Mouse (Mus musculus) G1E (cell line): ENCODE results near the gene Cfap299. TPM values are rescaled to one million over a fixed set of nuclear protein-coding genes. Genes with fewer than 3 reads are reported as not detected.

Source experiments
- ATAC-seq: 2 replicates; pipeline ENCODE4 v1.8.0; 2016; ENCODE audit warnings: mild to moderate bottlenecking; ENCODE audit not compliant: insufficient number of reproducible peaks, poor library complexity, low FRiP score, severe bottlenecking; ENCODE audit errors: extremely low read depth
- DNase-seq: peaks from one replicate; pipeline ENCODE4 v3.0.0; 2012; ENCODE audit warnings: low spot score
- H3K27me3 ChIP-seq: 2 replicates; pipeline ENCODE4 v1.6.1; 2012; ENCODE audit warnings: mild to moderate bottlenecking, low read length, inconsistent platforms; ENCODE audit not compliant: insufficient read depth
- H3K36me3 ChIP-seq: replicated peaks from 2 replicates; pipeline ENCODE3; 2012; ENCODE audit warnings: mild to moderate bottlenecking, inconsistent platforms
- H3K4me1 ChIP-seq: 2 replicates; pipeline ENCODE4 v1.6.1; 2012; ENCODE audit warnings: low read depth, low read length, inconsistent platforms, mixed read lengths; ENCODE audit not compliant: insufficient read depth
- H3K4me3 ChIP-seq: 2 replicates; pipeline ENCODE4 v1.5.1; 2012; ENCODE audit warnings: low read depth, mild to moderate bottlenecking, inconsistent platforms, low read length, moderate library complexity, mixed read lengths
- H3K9me3 ChIP-seq: replicated peaks from 2 replicates; pipeline ENCODE4 v1.6.1; 2012; ENCODE audit warnings: inconsistent platforms
- CTCF ChIP-seq: IDR thresholded peaks from 2 replicates; pipeline ENCODE4 v1.5.1; 2012; ENCODE audit warnings: low read depth, low read length, inconsistent platforms, mixed read lengths
- GATA1 ChIP-seq: IDR thresholded peaks from 2 replicates; pipeline ENCODE4 v1.6.1; 2012; ENCODE audit warnings: borderline replicate concordance, low read length, inconsistent platforms, mixed read lengths
- GATA2 ChIP-seq: IDR thresholded peaks from 2 replicates; pipeline ENCODE4 v1.6.1; 2012; ENCODE audit warnings: low read depth, low read length, inconsistent platforms, borderline replicate concordance
- POLR2AphosphoS5 ChIP-seq: IDR thresholded peaks from 2 replicates; pipeline ENCODE4 v1.6.1; 2012; ENCODE audit warnings: low read depth, low read length, inconsistent platforms; ENCODE audit not compliant: insufficient replicate concordance
- TAL1 ChIP-seq: conservative IDR thresholded peaks from 2 replicates; pipeline ENCODE4 v1.6.1; 2012; ENCODE audit warnings: low read depth, low read length, inconsistent platforms, mixed read lengths
- polyA plus RNA-seq: library from polyadenylated mRNA; stranded (reverse); fragments of >175 nt; gene quantifications from 2 replicates; pipeline ENCODE4 v1.2.3, GENCODE M21; 2012
- total RNA-seq, 2 experiments: library from RNA; stranded (forward) in 1 of 2; stranded (reverse) in 1 of 2; fragments of 200-1000 nt in 1 of 2; fragments of >200 nt in 1 of 2; fragmentation: Nextera tagmentation in 1 of 2; gene quantifications; 2 replicates each; pipeline ENCODE4 v1.2.3; 2014 to 2017

Gene Cfap299
- total RNA-seq (2014; fragmentation: Nextera tagmentation): not detected in 2 replicates
- not detected in 2 replicates for total RNA-seq (2017)
- polyA plus RNA-seq: not detected in 2 replicates

DNA sequence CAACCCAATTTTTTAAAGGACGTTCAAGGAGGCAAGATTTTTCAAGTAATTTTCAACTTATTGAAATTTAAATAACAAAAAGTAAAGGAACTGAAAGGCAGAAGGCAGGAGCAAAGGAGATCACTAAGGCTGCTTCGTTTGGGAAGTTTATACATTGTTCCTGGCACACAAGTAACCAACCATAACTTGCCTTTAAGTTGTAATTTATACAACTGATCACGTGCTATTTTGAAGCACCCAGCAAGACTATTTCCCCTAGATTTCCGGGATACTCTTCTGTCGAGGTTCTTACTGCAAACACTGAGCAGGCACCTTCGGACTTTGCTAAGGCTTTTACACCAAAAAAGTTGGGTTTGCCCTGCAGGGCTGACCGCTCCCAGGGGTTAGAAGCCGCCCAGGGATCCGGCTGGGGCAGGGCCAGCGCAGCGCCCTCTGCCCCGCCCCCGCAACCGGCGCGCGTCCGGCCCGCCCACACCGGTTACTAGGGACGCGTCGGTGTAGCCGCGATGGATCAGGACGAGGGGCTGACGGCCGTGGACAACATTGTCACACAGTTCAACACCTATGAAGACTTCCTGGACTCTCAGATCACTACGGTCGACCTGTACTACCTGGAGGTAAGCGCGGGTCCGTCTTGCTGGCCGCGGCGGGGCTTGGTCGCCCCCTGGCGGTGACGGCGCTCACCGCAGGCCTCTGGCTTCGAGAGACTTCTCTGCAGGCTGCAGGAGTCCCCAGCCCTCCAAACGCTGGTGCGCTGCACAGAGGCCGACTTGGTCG, at the start of gene Cfap299:
Gene Cfap299 (plus strand): TSS at position 457 of the 777 bp plus-strand sequence.
- TF ChIP-seq GATA2: no peak
- no peak for TF ChIP-seq POLR2AphosphoS5
- TF ChIP-seq GATA1: no peak
- no peak for TF ChIP-seq CTCF
- no peak for TF ChIP-seq TAL1
- Histone ChIP-seq H3K4me3 (no peak within 1 kb of the TSS; the same call in 1 of the 2 replicates), H3K9me3 (peaks cover 19% of the 10 kb centered on the region), H3K4me1 (no peaks in the 10 kb centered on the region), H3K27me3 (no peaks in the 10 kb centered on the region), H3K36me3 (no peaks in the 10 kb centered on the region)
- ATAC-seq: no peak
- DNase-seq: no peak

DNA sequence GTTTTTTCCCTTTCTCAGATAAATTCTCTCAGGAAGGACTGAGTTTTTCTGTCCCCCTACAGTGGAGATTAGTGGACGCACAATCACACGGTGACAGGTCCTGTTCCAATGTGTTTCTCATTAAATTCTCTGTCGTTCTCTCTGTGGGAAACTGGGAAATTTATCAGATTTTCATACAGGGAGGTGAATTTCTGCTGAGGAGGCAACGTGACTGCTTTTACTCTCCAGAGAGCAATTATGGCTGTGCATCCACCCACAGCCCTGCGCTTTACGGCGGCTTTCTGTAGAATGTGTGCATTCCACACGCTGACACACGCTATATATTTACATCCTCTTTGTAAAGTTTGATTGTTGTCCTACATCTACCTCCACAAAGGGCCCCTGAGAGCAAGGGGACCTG, 47.1 kb upstream of the Cfap299 start:
- H3K9me3 ChIP-seq: peaks cover 35% of the 10 kb centered on the region
- ATAC-seq: no peak
- H3K27me3 ChIP-seq: no peaks in the 10 kb centered on the region
- TF ChIP-seq GATA1 (no peak), CTCF (no peak), TAL1 (no peak), POLR2AphosphoS5 (no peak), GATA2 (no peak)
- DNase-seq: no peak
- no peaks in the 10 kb centered on the region for H3K4me1 ChIP-seq
- H3K36me3 ChIP-seq: no peaks in the 10 kb centered on the region
- no peak overlapping the region for H3K4me3 ChIP-seq

DNA sequence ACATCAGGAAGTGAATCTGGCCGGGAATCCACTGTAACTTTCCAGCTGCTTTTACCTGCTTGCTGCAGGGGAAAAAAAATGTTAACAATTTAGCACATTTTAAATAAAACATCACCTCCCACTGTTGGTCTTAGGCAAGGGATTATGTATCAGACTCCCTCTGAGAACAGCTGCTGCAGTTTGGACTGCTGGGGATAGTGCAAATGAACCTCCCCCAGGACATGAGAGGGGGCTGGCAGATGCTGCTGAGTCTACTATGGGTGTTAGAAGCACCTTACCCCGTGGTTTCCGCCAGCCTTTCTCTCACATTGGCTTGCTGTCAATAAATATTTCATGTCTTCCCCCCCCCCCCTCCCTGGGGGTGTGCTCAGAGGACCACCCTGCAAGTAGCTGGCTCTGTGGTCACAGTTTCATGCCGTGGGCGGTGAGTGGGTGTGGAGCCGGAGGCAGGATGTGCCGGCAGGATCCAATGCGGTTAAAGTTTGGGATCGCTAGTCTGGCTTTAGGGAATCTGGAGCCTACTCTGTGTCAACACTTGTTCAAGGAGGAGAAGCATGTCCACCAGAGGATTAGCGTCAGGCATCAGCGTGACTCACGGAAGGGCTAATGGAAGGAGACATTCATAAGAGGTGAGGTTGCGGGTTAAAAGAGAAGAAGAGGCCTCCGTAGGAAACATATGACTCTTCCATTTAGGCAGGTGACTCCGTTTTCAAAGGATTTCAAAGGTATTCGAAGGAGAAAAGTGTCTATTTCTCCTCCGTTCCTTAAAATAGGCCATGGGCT, 45.2 kb upstream of the Cfap299 start:
- no peaks in the 10 kb centered on the region for H3K27me3 ChIP-seq
- no peak for TF ChIP-seq TAL1
- no peak for TF ChIP-seq POLR2AphosphoS5
- TF ChIP-seq CTCF: no peak
- TF ChIP-seq GATA2: no peak
- no peak for TF ChIP-seq GATA1
- H3K4me1 ChIP-seq: no peaks in the 10 kb centered on the region
- DNase-seq: no peak
- H3K36me3 ChIP-seq: no peaks in the 10 kb centered on the region
- H3K4me3 ChIP-seq: no peak overlapping the region
- ATAC-seq: no peak
- peaks cover 36% of the 10 kb centered on the region for H3K9me3 ChIP-seq

DNA sequence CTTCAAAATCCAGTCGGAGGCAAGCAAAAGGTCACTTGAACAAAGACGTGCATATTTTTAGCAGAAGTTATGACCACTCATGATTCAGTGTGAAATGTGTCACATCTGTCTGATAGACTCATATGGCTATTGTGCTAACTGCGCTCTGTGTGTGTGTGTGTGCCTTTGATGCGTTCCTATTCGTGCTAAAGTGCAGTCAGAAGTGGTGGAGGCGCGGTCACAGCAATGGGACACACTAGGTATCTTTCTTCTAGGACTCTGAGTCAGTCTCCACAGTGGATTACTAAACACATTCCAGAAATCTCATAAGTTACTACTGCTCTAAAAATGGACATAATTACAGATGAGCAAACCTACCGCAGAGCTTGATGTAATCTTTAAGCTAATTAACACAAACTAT, 38.5 kb upstream of the Cfap299 start:
- no peaks in the 10 kb centered on the region for H3K27me3 ChIP-seq
- no peaks in the 10 kb centered on the region for H3K4me1 ChIP-seq
- ATAC-seq (no peak), DNase-seq (no peak)
- peaks cover 33% of the 10 kb centered on the region for H3K9me3 ChIP-seq
- no peaks in the 10 kb centered on the region for H3K36me3 ChIP-seq
- no peak for TF ChIP-seq POLR2AphosphoS5
- TF ChIP-seq GATA1: no peak
- TF ChIP-seq CTCF: no peak
- no peak for TF ChIP-seq GATA2
- no peak for TF ChIP-seq TAL1
- no peak overlapping the region for H3K4me3 ChIP-seq

DNA sequence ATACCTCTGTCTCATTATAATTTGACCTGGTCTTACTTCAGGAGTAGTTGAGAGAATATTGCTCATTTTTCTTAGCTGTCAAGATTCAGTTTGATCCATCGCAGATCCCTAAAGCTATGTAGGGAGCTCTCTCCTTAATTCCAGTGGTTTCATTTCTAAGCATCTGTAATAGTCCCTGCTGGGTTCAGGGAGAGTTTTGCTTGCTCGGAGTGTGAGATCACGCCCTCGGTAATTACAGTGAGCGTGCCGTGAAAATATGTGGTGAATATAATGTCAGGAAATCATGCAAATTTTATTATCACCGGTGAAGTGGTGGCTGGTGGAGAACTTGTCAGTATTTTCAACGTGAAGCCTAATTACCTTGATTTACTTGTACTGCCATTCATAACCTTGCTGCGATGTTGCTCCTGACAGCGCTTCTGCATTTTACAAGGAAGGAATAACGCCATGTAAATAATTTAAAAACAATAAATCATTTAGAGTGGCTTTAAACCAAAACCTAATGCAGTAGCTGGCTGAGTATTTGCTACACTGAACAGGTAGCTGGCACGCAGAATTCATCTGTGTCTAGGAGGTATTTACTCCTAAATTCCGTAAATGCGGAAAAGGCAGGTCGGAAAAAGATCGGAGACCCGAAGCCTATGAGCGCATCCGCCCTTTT, 36.6 kb upstream of the Cfap299 start:
- H3K9me3 ChIP-seq: peaks cover 32% of the 10 kb centered on the region
- DNase-seq (no peak), ATAC-seq (no peak)
- no peak overlapping the region for H3K4me3 ChIP-seq
- H3K36me3 ChIP-seq: no peaks in the 10 kb centered on the region
- no peaks in the 10 kb centered on the region for H3K27me3 ChIP-seq
- TF ChIP-seq GATA2: no peak
- TF ChIP-seq POLR2AphosphoS5: no peak
- no peak for TF ChIP-seq CTCF
- TF ChIP-seq GATA1: no peak
- no peak for TF ChIP-seq TAL1
- no peaks in the 10 kb centered on the region for H3K4me1 ChIP-seq

DNA sequence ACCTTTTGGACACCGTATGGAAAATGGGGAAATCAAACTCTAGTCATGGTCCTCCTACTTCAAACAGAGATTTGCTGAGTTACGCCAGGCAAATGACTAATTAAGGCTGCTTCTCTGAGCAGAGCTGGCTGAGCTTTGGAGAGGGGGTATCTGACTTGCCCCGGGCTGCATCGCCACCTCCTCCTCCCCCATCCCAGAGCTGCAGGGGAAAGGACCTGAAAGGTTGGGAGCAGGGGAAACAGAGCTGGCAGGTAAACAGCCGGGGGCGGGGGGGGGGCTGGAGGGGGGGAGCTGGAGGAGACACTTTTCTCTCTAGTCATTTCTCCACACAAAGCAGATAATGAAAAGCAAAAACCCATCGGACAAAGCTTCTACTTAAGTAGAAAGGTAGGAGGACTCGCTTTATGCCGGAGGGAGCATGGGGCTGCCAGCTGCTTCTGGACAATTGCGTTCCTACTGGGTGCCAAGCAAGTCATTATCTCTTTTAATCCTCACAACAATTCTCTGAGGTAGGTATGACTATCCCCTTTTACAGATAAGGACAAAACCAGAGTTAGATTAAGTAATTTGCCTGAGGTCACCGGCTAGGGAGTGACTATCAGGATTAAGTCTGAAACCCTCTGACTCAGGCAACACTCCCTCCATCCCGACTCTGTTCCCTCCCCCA, 35.9 kb upstream of the Cfap299 start:
- TF ChIP-seq TAL1 (no peak), GATA1 (no peak), CTCF (no peak), GATA2 (no peak), POLR2AphosphoS5 (no peak)
- Histone ChIP-seq H3K4me3 (no peak overlapping the region), H3K27me3 (no peaks in the 10 kb centered on the region), H3K4me1 (no peaks in the 10 kb centered on the region), H3K9me3 (peaks cover 36% of the 10 kb centered on the region), H3K36me3 (no peaks in the 10 kb centered on the region)
- DNase-seq: no peak
- ATAC-seq: no peak
